Mouse (Mus musculus) CH12.LX (cell line): ENCODE measurements around the gene Slc4a5.
A peak's percentile ranks its signal among the peaks of the same experiment; 100 is the strongest.

Experiments
- CHD1 ChIP-seq: IDR thresholded peaks from 2 replicates; pipeline ENCODE4 v1.6.1; 2012; ENCODE audit warnings: low read depth, low read length, improper control_type of control experiment, inconsistent platforms
- CTCF ChIP-seq, 2 experiments: IDR thresholded peaks in 1 of 2; conservative IDR thresholded peaks in 1 of 2; 2 replicates each; pipeline ENCODE4 v1.5.1; 2011 to 2012; ENCODE audit warnings: low read depth in 2 of 2, low read length in 2 of 2, improper control_type of control experiment in 1 of 2, inconsistent platforms in 1 of 2, mild to moderate bottlenecking in 1 of 2, moderate library complexity in 1 of 2
- E2F4 ChIP-seq: IDR thresholded peaks from 2 replicates; pipeline ENCODE4 v1.6.1; 2011; ENCODE audit warnings: low read depth, low read length, improper control_type of control experiment; ENCODE audit not compliant: insufficient replicate concordance
- IRF4 ChIP-seq: IDR thresholded peaks from 2 replicates; pipeline ENCODE4 v1.6.1; 2014; ENCODE audit warnings: low read depth, mild to moderate bottlenecking, inconsistent platforms, low read length, improper control_type of control experiment
- KAT2A ChIP-seq: IDR thresholded peaks from 2 replicates; pipeline ENCODE4 v1.6.1; 2012; ENCODE audit warnings: low read length, improper control_type of control experiment, inconsistent platforms; ENCODE audit not compliant: insufficient replicate concordance
- POLR2A ChIP-seq: IDR thresholded peaks from 2 replicates; pipeline ENCODE4 v1.6.1; 2011; ENCODE audit warnings: low read depth, mild to moderate bottlenecking, improper control_type of control experiment, low read length
- TCF12 ChIP-seq: IDR thresholded peaks from 2 replicates; pipeline ENCODE4 v1.6.1; 2014; ENCODE audit warnings: low read depth, mild to moderate bottlenecking, inconsistent platforms, low read length, improper control_type of control experiment
- ZMIZ1 ChIP-seq: IDR thresholded peaks from 2 replicates; pipeline ENCODE4 v1.6.1; 2012; ENCODE audit warnings: low read depth, mild to moderate bottlenecking, inconsistent platforms, low read length, improper control_type of control experiment
- ZNF384 ChIP-seq: IDR thresholded peaks from 2 replicates; pipeline ENCODE4 v1.6.1; 2012; ENCODE audit warnings: low read depth, low read length, improper control_type of control experiment, inconsistent platforms

DNA sequence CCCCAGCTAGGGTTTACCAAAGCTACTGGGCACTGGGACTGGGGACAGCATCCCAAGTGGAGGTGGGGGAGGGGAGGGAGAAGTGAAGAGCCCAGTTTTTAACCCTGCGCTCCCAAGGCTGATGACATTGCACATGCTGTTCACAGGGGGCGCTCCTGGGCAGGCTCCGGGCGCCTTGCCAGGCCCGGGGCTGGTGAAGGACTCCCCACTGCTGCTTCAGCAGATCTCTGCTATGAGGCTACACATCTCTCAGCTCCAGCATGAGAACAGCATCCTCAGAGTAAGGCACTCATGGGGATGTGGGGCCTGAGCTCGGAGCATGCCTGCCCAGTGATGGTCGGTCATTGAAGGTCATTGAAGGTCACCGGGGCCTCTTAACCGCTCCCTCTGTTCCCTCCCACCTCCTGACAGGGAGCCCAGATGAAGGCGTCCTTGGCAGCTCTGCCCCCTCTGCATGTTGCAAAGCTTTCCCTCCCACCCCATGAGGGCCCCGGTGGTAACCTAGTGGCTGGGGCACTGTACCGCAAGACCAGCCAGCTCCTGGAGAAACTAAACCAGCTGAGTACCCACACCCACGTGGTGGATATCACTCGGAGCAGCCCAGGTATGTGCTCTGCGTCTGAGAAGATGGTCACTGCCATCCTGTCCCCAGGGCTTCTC is 22.2 kb upstream of the Slc4a5 start:
- TF ChIP-seq POLR2A: no peak
- TF ChIP-seq CTCF (conservative IDR thresholded peaks at IDR 0.05 in 1 of 2, IDR thresholded peaks at IDR 0.05 in 1 of 2; ENCODE audit: low read depth in 2 of 2, low read length in 2 of 2): peak in 1 of 2 experiments; percentile 22; a peak in 1 of 4 replicates
- no peak for TF ChIP-seq IRF4
- TF ChIP-seq ZNF384: no peak
- TF ChIP-seq ZMIZ1: no peak
- TF ChIP-seq TCF12: no peak
- TF ChIP-seq E2F4: no peak
- no peak for TF ChIP-seq KAT2A
- TF ChIP-seq CHD1: no peak
